Mouse (Mus musculus) neural tube, embryonic 15.5 days (tissue): ENCODE data around the gene Tnnc2. TPM values are rescaled to one million over a fixed set of nuclear protein-coding genes. Genes with fewer than 3 reads are reported as not detected.
A peak's percentile ranks its signal among the peaks of the same experiment; 100 is the strongest.

ENCODE experiments used
- ATAC-seq: fragments of 200-750 bp; cut with Nextera tagmentation; 2 replicates; pipeline ENCODE4 v1.8.0; 2017; ENCODE audit warnings: mild to moderate bottlenecking, moderate TSS enrichment, moderate library complexity; ENCODE audit not compliant: low FRiP score
- H3K27ac ChIP-seq: fragments of 300-500 bp; sonication (generic); replicated peaks from 2 replicates; pipeline ENCODE4 v1.5.1; 2015; ENCODE audit warnings: mild to moderate bottlenecking, inconsistent platforms
- H3K27me3 ChIP-seq: fragments of 300-500 bp; sonication (generic); replicated peaks from 2 replicates; pipeline ENCODE4 v1.6.1; 2015; ENCODE audit warnings: inconsistent platforms
- H3K36me3 ChIP-seq: fragments of 300-500 bp; sonication (generic); 2 replicates; pipeline ENCODE4 v1.6.1; 2015; ENCODE audit warnings: inconsistent platforms
- H3K4me1 ChIP-seq: fragments of 300-500 bp; sonication (generic); 2 replicates; pipeline ENCODE4 v1.6.1; 2015; ENCODE audit warnings: inconsistent platforms
- H3K4me2 ChIP-seq: fragments of 300-500 bp; sonication (generic); 2 replicates; pipeline ENCODE4 v1.6.1; 2015; ENCODE audit warnings: inconsistent platforms, mild to moderate bottlenecking, moderate library complexity
- H3K4me3 ChIP-seq: fragments of 300-500 bp; sonication (generic); replicated peaks from 2 replicates; pipeline ENCODE4 v1.5.1; 2015; ENCODE audit warnings: mild to moderate bottlenecking, inconsistent platforms
- H3K9ac ChIP-seq: fragments of 300-500 bp; sonication (generic); replicated peaks from 2 replicates; pipeline ENCODE4 v1.6.1; 2015; ENCODE audit warnings: mild to moderate bottlenecking, inconsistent platforms
- H3K9me3 ChIP-seq: fragments of 300-500 bp; sonication (generic); replicated peaks from 2 replicates; pipeline ENCODE4 v1.6.1; 2016; ENCODE audit warnings: inconsistent platforms
- WGBS: fragments of 180-500 bp; shearing (Covaris S2); methylation state at CpG from one replicate; pipeline ENCODE4 v1.1.7; 2015; ENCODE audit warnings: mixed read lengths; 5-methylcytosine and 5-hydroxymethylcytosine counted together
- polyA plus RNA-seq: library from polyadenylated mRNA; unstranded; fragments of >200 nt; fragmentation: Nextera tagmentation; extraction: Ambion mirVana; gene quantifications from 2 replicates; pipeline ENCODE4 v1.2.1, GENCODE M21; 2015

Gene Tnnc2
- 27.5 and 55.6 TPM in 2 replicates for polyA plus RNA-seq

DNA sequence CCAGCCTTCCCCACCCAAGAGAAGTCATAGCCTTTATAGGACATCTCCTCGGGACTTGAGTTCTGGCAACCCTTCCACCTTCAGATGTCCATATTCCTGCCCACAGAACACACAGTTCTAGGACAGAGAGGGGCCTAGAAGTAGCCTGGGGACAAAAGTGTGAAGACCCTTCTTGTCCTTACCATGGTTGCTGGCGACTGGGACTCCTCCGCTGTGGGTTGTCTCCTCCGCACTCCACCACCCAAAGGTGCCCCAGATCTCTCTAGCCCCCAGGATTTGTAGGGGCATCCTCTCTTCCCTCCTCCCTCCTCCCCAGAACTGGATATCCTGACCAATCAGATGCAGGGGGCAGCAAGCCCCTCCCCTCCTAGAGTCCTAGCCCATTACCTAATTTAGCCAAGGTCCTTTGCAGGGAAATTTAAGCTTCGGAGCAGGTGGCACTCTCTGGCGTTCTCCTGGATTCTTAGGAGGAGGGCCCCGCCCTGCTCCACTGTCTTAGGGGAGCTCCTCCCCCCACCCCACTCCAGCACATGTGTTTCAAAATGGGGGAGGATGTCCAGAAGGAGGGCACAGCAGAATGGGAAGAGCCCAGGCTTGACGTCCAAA lies at the start of gene Tnnc2:
Gene Tnnc2 (minus strand): TSS at position 487 of the 606 bp plus-strand sequence.
- no peak within 1 kb of the TSS for H3K4me3 ChIP-seq
- WGBS = 68% methylated on average over 8 of the region's 8 CpGs
- H3K27me3 ChIP-seq = peaks cover 3% of the 10 kb centered on the region; the same call in 1 of the 2 replicates
- H3K4me2 ChIP-seq = no peak within 1 kb of the TSS
- peaks cover 2% of the 10 kb centered on the region for H3K4me1 ChIP-seq
- no peak within 1 kb of the TSS for H3K9ac ChIP-seq
- no peak within 1 kb of the TSS for H3K27ac ChIP-seq
- no peak for ATAC-seq
- H3K36me3 ChIP-seq = no peaks in the 10 kb centered on the region
- no peaks in the 10 kb centered on the region for H3K9me3 ChIP-seq

- H3K4me1 ChIP-seq = peaks cover 29% of the 10 kb centered on the region
- ATAC-seq = no peak
- WGBS = 92% methylated on average over 1 of the region's 1 CpGs
These were observed 49.3 kb upstream of the Tnnc2 start for GRCm38 (mm10) chr2:164829090-164829489.

DNA sequence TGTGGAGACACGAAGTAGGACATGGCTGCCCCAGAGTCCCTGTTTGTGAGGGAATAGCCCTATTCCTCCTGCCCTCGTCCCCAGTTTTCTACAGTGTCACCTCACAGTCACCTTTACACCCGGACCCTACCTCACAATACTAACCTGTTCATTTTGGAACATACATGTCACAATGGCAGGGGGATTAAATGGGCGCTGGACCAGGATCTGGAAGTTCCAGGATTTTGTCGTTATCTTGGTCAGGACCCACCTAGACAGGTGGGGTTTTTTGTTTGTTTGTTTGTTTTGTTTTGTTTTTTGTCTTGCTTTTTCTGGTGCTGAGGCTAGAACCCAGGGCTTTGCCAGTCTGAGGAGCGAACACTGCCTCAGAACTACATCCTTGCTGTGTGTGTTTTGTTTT lies 48.7 kb upstream of the Tnnc2 start, which contains the start of gene Spata25:
Gene Spata25 (minus strand): TSS at position 101 of the 400 bp plus-strand sequence.
- Histone ChIP-seq H3K36me3 (peaks cover 46% of the 10 kb centered on the region), H3K27me3 (no peaks in the 10 kb centered on the region), H3K4me1 (peaks cover 34% of the 10 kb centered on the region), H3K4me2 (no peak within 1 kb of the TSS), H3K4me3 (no peak within 1 kb of the TSS), H3K9ac (no peak within 1 kb of the TSS), H3K27ac (no peak within 1 kb of the TSS), H3K9me3 (no peaks in the 10 kb centered on the region)
- no peak for ATAC-seq
- 95% methylated on average over 6 of the region's 6 CpGs for WGBS

More at GRCm38 (mm10) chr2:164829090-164829489, 49.3 kb upstream of the Tnnc2 start:
- peaks cover 46% of the 10 kb centered on the region for H3K36me3 ChIP-seq
- no peaks in the 10 kb centered on the region for H3K9me3 ChIP-seq
- H3K27me3 ChIP-seq = no peaks in the 10 kb centered on the region
- no peak overlapping the region for H3K4me2 ChIP-seq
- no peak overlapping the region for H3K9ac ChIP-seq
- H3K27ac ChIP-seq = no peak overlapping the region
- H3K4me3 ChIP-seq = no peak overlapping the region

DNA sequence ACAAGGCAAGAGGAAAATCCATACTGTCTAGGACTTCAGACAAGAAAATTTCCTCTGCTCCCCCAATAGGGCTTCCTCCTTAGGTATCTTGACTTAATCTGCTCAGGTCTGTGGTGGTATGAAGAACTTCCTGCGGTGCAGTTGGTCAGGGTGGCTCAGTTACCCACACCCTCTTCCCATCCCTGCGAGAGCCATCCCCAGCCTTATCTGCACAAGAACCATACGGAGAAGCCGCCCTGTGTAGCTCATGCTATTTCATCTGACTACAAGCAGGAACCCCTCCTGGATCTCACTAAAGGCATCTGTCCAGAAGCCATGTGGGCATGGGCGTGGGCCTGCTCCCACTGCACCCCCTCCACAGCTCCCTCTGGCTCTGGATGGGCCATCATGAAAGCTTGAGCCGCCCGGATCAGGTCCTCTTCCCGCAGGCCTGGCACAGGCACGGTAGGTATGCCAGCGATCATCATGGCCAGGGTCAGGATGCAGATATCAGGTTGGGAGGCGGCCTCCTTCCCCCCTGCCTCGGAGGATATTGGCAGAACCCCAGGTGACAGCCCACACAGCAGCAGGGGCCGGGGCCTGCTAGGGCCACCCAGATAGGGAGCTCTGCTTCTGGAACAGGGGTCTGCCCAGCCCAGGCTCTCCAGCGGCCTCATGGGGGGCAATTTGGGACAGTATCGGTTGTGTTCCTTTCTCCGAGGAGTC lies 47.5 kb upstream of the Tnnc2 start:
- Histone ChIP-seq H3K27me3 (no peaks in the 10 kb centered on the region), H3K9me3 (no peaks in the 10 kb centered on the region), H3K4me3 (no peak overlapping the region), H3K4me2 (no peak overlapping the region), H3K4me1 (peaks cover 31% of the 10 kb centered on the region), H3K9ac (no peak overlapping the region), H3K36me3 (peaks cover 46% of the 10 kb centered on the region), H3K27ac (no peak overlapping the region)
- 89% methylated on average over 16 of the region's 16 CpGs for WGBS
- no peak for ATAC-seq

- Histone ChIP-seq H3K4me3 (no peak overlapping the region), H3K9ac (no peak overlapping the region), H3K4me2 (no peak overlapping the region), H3K27ac (no peak overlapping the region), H3K27me3 (no peaks in the 10 kb centered on the region), H3K4me1 (peaks cover 37% of the 10 kb centered on the region), H3K36me3 (peaks cover 63% of the 10 kb centered on the region), H3K9me3 (no peaks in the 10 kb centered on the region)
- WGBS = 96% methylated on average over 17 of the region's 17 CpGs
- no peak for ATAC-seq
These were observed 45.8 kb upstream of the Tnnc2 start for GRCm38 (mm10) chr2:164825521-164825920.

DNA sequence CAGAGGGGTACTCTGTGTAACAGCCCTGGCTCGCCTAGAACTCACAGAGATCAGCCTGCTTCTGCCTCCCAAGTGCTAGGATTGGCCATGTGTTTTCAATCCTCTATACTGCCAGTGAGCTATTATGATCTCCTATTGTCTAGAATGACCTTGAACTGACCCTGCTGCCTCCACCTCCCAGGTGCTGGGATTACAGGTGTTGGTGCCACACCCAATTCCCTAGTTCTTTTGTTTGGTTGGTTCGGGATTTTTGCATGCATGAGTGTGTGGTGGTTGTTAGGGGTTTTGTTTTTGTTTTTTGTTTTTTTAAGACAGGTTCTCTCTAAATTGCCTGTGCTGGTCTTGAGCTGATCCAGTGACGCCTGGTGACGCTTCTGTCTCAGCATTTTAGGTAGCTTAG lies 44.2 kb upstream of the Tnnc2 start:
- H3K4me3 ChIP-seq = no peak overlapping the region; the same call in 1 of the 2 replicates
- H3K36me3 ChIP-seq = peaks cover 65% of the 10 kb centered on the region
- H3K9ac ChIP-seq = no peak overlapping the region
- H3K9me3 ChIP-seq = no peaks in the 10 kb centered on the region
- ATAC-seq = no peak
- H3K27me3 ChIP-seq = no peaks in the 10 kb centered on the region
- 92% methylated on average over 4 of the region's 4 CpGs for WGBS
- H3K4me1 ChIP-seq = peaks cover 37% of the 10 kb centered on the region
- H3K4me2 ChIP-seq = peak overlapping the region; percentile 61
- no peak overlapping the region for H3K27ac ChIP-seq

GRCm38 (mm10) chr2:164823181-164823585 lies 43.4 kb upstream of the Tnnc2 start:
- peak overlapping the region; percentile 61 for H3K4me2 ChIP-seq
- ATAC-seq = peak; percentile 82
- H3K27ac ChIP-seq = peak overlapping the region; percentile 96
- peak overlapping the region; percentile 82 for H3K9ac ChIP-seq
- H3K9me3 ChIP-seq = no peaks in the 10 kb centered on the region
- no peaks in the 10 kb centered on the region for H3K27me3 ChIP-seq
- peaks cover 57% of the 10 kb centered on the region for H3K36me3 ChIP-seq
- H3K4me3 ChIP-seq = peak overlapping the region; percentile 77
- under 1% methylated on average over 10 of the region's 10 CpGs for WGBS
- peaks cover 37% of the 10 kb centered on the region for H3K4me1 ChIP-seq

GRCm38 (mm10) chr2:164822636-164823165 lies 42.9 kb upstream of the Tnnc2 start, which contains the start of gene Zswim1:
Gene Zswim1 (plus strand): TSS chr2:164822686.
- peak; percentile 99 for ATAC-seq
- Histone ChIP-seq H3K4me3 (peak within 1 kb of the TSS; percentile 77), H3K9me3 (no peaks in the 10 kb centered on the region)

GRCm38 (mm10) chr2:164821060-164821459 lies 41.3 kb upstream of the Tnnc2 start:
- Histone ChIP-seq H3K4me1 (peaks cover 26% of the 10 kb centered on the region), H3K4me2 (no peak overlapping the region), H3K36me3 (peaks cover 37% of the 10 kb centered on the region), H3K27ac (no peak overlapping the region), H3K4me3 (no peak overlapping the region), H3K9me3 (no peaks in the 10 kb centered on the region), H3K9ac (no peak overlapping the region), H3K27me3 (no peaks in the 10 kb centered on the region)
- ATAC-seq = no peak
- WGBS = 86% methylated on average over 6 of the region's 6 CpGs

More at GRCm38 (mm10) chr2:164822636-164823165, 42.9 kb upstream of the Tnnc2 start, which contains the start of gene Zswim1:
- Histone ChIP-seq H3K27me3 (no peaks in the 10 kb centered on the region), H3K4me2 (peak within 1 kb of the TSS; percentile 61), H3K9ac (peak within 1 kb of the TSS; percentile 82), H3K4me1 (peaks cover 35% of the 10 kb centered on the region), H3K27ac (peak within 1 kb of the TSS; percentile 96), H3K36me3 (peaks cover 54% of the 10 kb centered on the region)
- under 1% methylated on average over 32 of the region's 32 CpGs for WGBS

DNA sequence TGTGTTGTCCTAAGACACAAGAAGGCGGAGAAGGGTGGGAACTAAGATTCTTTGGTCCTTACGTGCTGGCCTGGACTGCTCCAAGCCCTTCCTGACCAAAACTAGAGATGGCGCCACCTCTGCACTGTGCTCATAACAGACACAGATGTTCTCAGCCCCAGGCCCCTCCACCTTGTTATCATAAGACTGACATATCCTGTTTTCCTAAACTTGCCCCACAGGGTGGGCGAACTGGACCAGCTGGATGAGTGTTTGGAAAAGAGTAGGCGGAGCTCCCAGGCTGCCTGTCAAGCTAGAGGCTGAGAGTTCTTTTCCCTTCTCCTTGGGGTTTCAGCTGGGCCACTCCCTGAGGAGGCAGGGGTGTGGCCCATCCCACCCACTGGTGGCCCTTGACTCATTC lies 37.9 kb upstream of the Tnnc2 start:
- no peak overlapping the region for H3K4me3 ChIP-seq
- 83% methylated on average over 5 of the region's 5 CpGs for whole genome bisulfite sequencing
- no peak overlapping the region; the same call in 1 of the 2 replicates for H3K9ac ChIP-seq
- no peaks in the 10 kb centered on the region for H3K27me3 ChIP-seq
- ATAC-seq = no peak
- peaks cover 10% of the 10 kb centered on the region for H3K4me1 ChIP-seq
- no peak overlapping the region for H3K4me2 ChIP-seq
- H3K36me3 ChIP-seq = peaks cover 34% of the 10 kb centered on the region
- H3K27ac ChIP-seq = no peak overlapping the region
- H3K9me3 ChIP-seq = no peaks in the 10 kb centered on the region

DNA sequence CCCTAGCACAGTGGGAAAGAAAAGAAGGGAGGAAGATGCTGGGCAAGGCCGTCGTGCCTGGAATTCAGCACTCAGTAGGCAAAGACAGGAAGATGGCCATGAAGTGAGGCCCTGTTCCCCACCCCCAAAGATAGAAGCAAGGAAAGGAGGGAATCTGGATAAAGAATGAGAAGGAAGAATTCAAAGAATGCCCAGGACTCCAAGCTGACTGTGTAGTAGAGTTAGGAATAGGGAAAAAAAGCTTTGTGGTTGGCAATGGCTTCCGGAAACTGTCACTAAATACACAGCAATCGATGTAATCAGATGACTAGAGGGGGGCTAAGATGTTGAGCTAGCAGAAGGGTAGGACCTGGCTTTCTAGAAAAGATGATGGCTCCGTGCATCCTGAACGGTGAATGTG lies 37.4 kb upstream of the Tnnc2 start:
- no peak for ATAC-seq
- H3K36me3 ChIP-seq = peaks cover 35% of the 10 kb centered on the region
- 90% methylated on average over 6 of the region's 6 CpGs for WGBS
- H3K4me1 ChIP-seq = peaks cover 5% of the 10 kb centered on the region
- H3K27ac ChIP-seq = no peak overlapping the region
- H3K4me3 ChIP-seq = no peak overlapping the region
- no peak overlapping the region for H3K4me2 ChIP-seq
- no peak overlapping the region for H3K9ac ChIP-seq
- H3K27me3 ChIP-seq = no peaks in the 10 kb centered on the region
- no peaks in the 10 kb centered on the region for H3K9me3 ChIP-seq
